In genomic region chr17:50331171-50332011, GRCm38 (mm10) we compare ENCODE assay signal across 9 mouse cellular contexts. TPM values are rescaled to one million over a fixed set of nuclear protein-coding genes. Genes with fewer than 3 reads are reported as not detected.
DNase-seq lines count a peak whose midpoint lies in the region; ATAC-seq and TF ChIP-seq lines count a peak whose summit lies in the region.
"Had no signal": no experiment of that assay in that cellular context is flagged by ENCODE, and none has a peak within 500 bp of the region (broad histone marks: within the 10 kb centered on the region; RNA-seq: fewer than 3 reads in every experiment).

No protein-coding gene starts in this region.

- TF ChIP-seq EP300 in liver, embryonic 14.5 days (IDR thresholded peaks at IDR 0.05; ENCODE audit: low read depth), result peak; percentile 49

- H3K4me2 ChIP-seq in liver, embryonic 14.5 days (ENCODE audit: low read depth), result peak overlapping the region; percentile 43
- H3K4me2 ChIP-seq in neural tube, embryonic 15.5 days, result no peak overlapping the region
- H3K4me2 ChIP-seq: hindbrain, embryonic 15.5 days had no signal

- H3K36me3 ChIP-seq in liver, embryonic 14.5 days (replicated peaks; ENCODE audit: control insufficient read depth, insufficient read depth, low read depth), result no peaks in the 10 kb centered on the region
- no peaks in the 10 kb centered on the region for H3K36me3 ChIP-seq in neural tube, embryonic 15.5 days
- H3K36me3 ChIP-seq: hindbrain, embryonic 15.5 days had no signal

- no peaks in the 10 kb centered on the region for H3K27me3 ChIP-seq in liver, embryonic 14.5 days (ENCODE audit: control insufficient read depth, insufficient read depth, low read length)
- H3K27me3 ChIP-seq in neural tube, embryonic 15.5 days (replicated peaks), result no peaks in the 10 kb centered on the region
- H3K27me3 ChIP-seq: hindbrain, embryonic 15.5 days had no signal

- TF ChIP-seq CTCF in liver, embryonic 14.5 days (IDR thresholded peaks at IDR 0.05; ENCODE audit: low read depth), result no peak

- intact Hi-C loops in heart, postnatal 36 days (cut with DNase I), result no loop called here

- H3K9ac ChIP-seq in liver, embryonic 14.5 days (replicated peaks), result no peak overlapping the region
- no peak overlapping the region for H3K9ac ChIP-seq in neural tube, embryonic 15.5 days (replicated peaks)
- H3K9ac ChIP-seq: hindbrain, embryonic 15.5 days had no signal

- 6% methylated on average over 8 of the region's 8 CpGs for WGBS in liver, embryonic 14.5 days (ENCODE audit: insufficient replicate concordance)
- 52% methylated on average over 8 of the region's 8 CpGs for WGBS in neural tube, embryonic 15.5 days

- no peaks in the 10 kb centered on the region for H3K9me3 ChIP-seq in liver, embryonic 14.5 days (ENCODE audit: control insufficient read depth, low read length)
- no peaks in the 10 kb centered on the region for H3K9me3 ChIP-seq in neural tube, embryonic 15.5 days (replicated peaks)
- H3K9me3 ChIP-seq: hindbrain, embryonic 15.5 days had no signal

- no peak overlapping the region for H3K27ac ChIP-seq in liver, embryonic 14.5 days
- no peak overlapping the region for H3K27ac ChIP-seq in neural tube, embryonic 15.5 days (replicated peaks)
- H3K27ac ChIP-seq: hindbrain, embryonic 15.5 days had no signal

- peak; percentile 60; the same call in 1 of the 2 replicates for ATAC-seq in liver, embryonic 14.5 days (ENCODE audit: insufficient read depth)
- ATAC-seq in neural tube, embryonic 15.5 days (ENCODE audit: low FRiP score), result no peak

- peaks cover 0 to 17% of the 10 kb centered on the region in 2 experiments; a peak in 3 of 4 replicates for H3K4me1 ChIP-seq in liver, embryonic 14.5 days (replicated peaks; ENCODE audit: control insufficient read depth in 2 of 2, insufficient read depth in 2 of 2, low read length in 1 of 2)
- H3K4me1 ChIP-seq in neural tube, embryonic 15.5 days, result no peaks in the 10 kb centered on the region
- H3K4me1 ChIP-seq: hindbrain, embryonic 15.5 days had no signal

- H3K4me3 ChIP-seq in liver, embryonic 14.5 days (ENCODE audit: insufficient read depth in 1 of 2, low read depth in 2 of 2, low read length in 2 of 2), result peak overlapping the region in 1 of 2 experiments; percentile 19; a peak in 1 of 4 replicates
- no peak overlapping the region for H3K4me3 ChIP-seq in neural tube, embryonic 15.5 days (replicated peaks)
- H3K4me3 ChIP-seq: hindbrain, embryonic 15.5 days had no signal

- peak; percentile 24 to 31 for DNase-seq in spleen, postnatal 36 days (ENCODE audit: low spot score in 2 of 2)
- DNase-seq in spleen, adult 12 weeks (ENCODE audit: low spot score), result no peak
- DNase-seq in heart, postnatal 36 days, result peak; percentile 10 to 17
- DNase-seq in liver, embryonic 14.5 days (ENCODE audit: low read depth in 3 of 3, low spot score in 3 of 3), result no peak
- DNase-seq in thymus, postnatal 25 days, result peak; percentile 70
- DNase-seq in retina, postnatal 1 day, result no peak
- no peak for DNase-seq in gastrocnemius, adult 8-10 months (ENCODE audit: low spot score in 2 of 2)

RNA-seq across cellular contexts. Expression of gene Dazl, which starts 38.0 kb away (rescaled TPM):
- total RNA-seq in heart, postnatal 36 days (2021), result under 1 TPM in 1 of 2 experiments, not detected in 1; 0.42 TPM
- polyA plus RNA-seq in liver, embryonic 14.5 days (2012; rRNA removed), result 0.02 TPM in 1 of 2 replicates, not detected in the other
- polyA plus RNA-seq in liver, embryonic 14.5 days (2014; fragmentation: Nextera tagmentation; extraction: Ambion mirVana), result 0.10 TPM in 1 of 2 replicates, not detected in the other
- polyA plus RNA-seq in neural tube, embryonic 15.5 days (2015; fragmentation: Nextera tagmentation; extraction: Ambion mirVana), result 0.52 TPM in 2 replicates
- under 1 TPM; 0.08 to 0.65 (median 0.41) TPM for total RNA-seq in gastrocnemius, adult 8-10 months (2022)

Comparison
In these comparisons a context has a peak if more than half of its experiments do, and no peak if none do; other contexts are left out.
1. DNase-seq: peak in spleen, postnatal 36 days (2 of 2), heart, postnatal 36 days (2 of 2) and thymus, postnatal 25 days (single experiment); none in spleen, adult 12 weeks (single experiment), liver, embryonic 14.5 days (0 of 3), retina, postnatal 1 day (single experiment) and gastrocnemius, adult 8-10 months (0 of 2).